Mouse (Mus musculus) lung, postnatal 0 days (tissue): Measurements from ENCODE around the gene Perm1.
A peak's percentile ranks its signal among the peaks of the same experiment; 100 is the strongest.

Experiments
- CTCF ChIP-seq: IDR thresholded peaks from 2 replicates; pipeline ENCODE4 v1.5.1; 2016; ENCODE audit warnings: antibody characterized with exemption, mild to moderate bottlenecking
- EP300 ChIP-seq: IDR thresholded peaks from 2 replicates; pipeline ENCODE4 v1.6.1; 2016; ENCODE audit warnings: antibody characterized with exemption, mild to moderate bottlenecking, control low read depth

DNA sequence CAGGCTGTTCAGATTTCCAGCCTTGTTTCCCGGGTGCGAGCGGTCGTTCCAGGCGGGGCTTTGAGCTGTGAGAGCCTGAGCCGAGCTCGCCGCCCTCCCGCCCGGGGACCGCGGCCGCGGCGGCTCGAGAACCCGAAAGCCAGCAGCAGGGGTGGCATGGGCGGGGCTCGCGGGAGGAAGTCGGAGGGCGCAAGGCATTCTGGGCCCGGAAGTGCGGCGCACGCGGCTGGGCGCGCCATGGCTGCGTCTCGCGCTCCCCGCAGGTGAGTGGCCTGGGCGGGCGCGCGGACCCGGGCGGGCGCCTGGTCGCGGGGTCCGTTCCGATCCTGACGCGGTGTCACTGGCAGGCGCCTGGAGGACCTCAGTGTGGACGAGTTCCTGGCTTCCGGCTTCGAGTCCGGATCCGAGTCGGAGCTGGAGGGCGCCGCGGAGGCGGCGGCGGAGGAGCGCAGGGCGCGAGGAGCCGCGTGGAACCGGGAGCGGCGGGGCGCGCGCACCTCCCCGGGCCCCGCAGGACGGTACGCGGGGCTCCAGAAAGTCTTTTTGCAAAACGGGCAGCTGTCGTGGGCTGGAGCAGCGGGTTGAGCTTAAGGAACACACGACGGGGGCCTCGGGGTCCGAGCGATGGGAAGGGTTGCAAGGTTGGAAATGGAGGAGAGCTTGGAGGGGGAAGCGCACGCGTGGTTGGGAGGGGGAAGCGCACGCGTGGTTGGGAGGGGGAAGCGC is 20.3 kb downstream of the Perm1 start, which contains the start of gene Noc2l:
- TF ChIP-seq EP300 (no peak), CTCF (peak; percentile 25; the same call in 1 of the 2 replicates)
